Mouse (Mus musculus) right cerebral cortex, adult 2 months (tissue): Measurements from ENCODE around the gene Sept14.
"Not testable (repeated sequence)": the region's sequence is repeated elsewhere in the genome, so short reads cannot be mapped to it uniquely, and the experiment has no call there.

ENCODE experiments used
- DNase-seq, 2 experiments: peaks; one replicate each; pipeline ENCODE4 v3.0.0; 2021 to 2022; ENCODE audit warnings: low spot score in 2 of 2

Gene Sept14

GRCm38 (mm10) chr5:129708412-129708811 is at the start of gene Sept14:
Gene Sept14, minus strand, starts transcription at chr5:129708512.
- no peak for DNase-seq

- no peak for DNase-seq
Observed at GRCm38 (mm10) chr5:129756886-129757285, 48.6 kb upstream of the Sept14 start.

- DNase-seq: no peak
Observed at GRCm38 (mm10) chr5:129744050-129744449, 35.7 kb upstream of the Sept14 start.

GRCm38 (mm10) chr5:129742903-129743488 is 34.7 kb upstream of the Sept14 start:
- DNase-seq: no peak

GRCm38 (mm10) chr5:129740976-129741375 is 32.7 kb upstream of the Sept14 start:
- peak; percentile 32 to 33 for DNase-seq

GRCm38 (mm10) chr5:129731021-129731420 is 22.7 kb upstream of the Sept14 start:
- DNase-seq: no peak

- no peak for DNase-seq
Observed at GRCm38 (mm10) chr5:129730344-129730743, 22.0 kb upstream of the Sept14 start.

DNA sequence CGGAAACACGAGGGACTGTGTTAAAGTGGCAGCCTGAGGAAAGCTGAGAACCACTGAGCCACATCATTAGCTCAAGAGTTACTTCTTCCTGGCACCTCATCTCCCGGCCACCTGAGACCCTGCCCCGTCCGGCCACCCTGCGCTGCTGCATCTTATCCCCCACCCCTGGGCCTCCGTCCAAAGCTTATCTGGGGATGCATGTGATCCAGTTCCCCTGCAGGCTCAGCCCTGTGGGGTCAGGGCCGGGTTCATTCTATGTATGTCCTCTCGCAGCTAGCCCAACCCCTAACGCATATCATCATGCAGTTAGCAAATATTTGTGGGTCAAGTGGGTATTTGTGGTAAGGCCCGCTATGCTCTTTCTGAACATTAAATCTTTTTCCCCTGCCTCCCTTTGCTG is 21.0 kb upstream of the Sept14 start:
- DNase-seq: no peak

GRCm38 (mm10) chr5:129726784-129727183 is 18.5 kb upstream of the Sept14 start:
- DNase-seq: no peak

GRCm38 (mm10) chr5:129725774-129726392 is 17.6 kb upstream of the Sept14 start:
- no peak for DNase-seq

GRCm38 (mm10) chr5:129724834-129725773 is 16.8 kb upstream of the Sept14 start, which contains the start of gene Nipsnap2:
Gene Nipsnap2, plus strand, starts transcription at chr5:129725063.
- DNase-seq: peak; percentile 85 to 93

- no peak for DNase-seq
Observed at GRCm38 (mm10) chr5:129724268-129724667, 16.0 kb upstream of the Sept14 start.

- no peak for DNase-seq
Observed at GRCm38 (mm10) chr5:129720176-129720575, 11.9 kb upstream of the Sept14 start.

GRCm38 (mm10) chr5:129717016-129717415 is 8.7 kb upstream of the Sept14 start:
- no peak for DNase-seq

DNA sequence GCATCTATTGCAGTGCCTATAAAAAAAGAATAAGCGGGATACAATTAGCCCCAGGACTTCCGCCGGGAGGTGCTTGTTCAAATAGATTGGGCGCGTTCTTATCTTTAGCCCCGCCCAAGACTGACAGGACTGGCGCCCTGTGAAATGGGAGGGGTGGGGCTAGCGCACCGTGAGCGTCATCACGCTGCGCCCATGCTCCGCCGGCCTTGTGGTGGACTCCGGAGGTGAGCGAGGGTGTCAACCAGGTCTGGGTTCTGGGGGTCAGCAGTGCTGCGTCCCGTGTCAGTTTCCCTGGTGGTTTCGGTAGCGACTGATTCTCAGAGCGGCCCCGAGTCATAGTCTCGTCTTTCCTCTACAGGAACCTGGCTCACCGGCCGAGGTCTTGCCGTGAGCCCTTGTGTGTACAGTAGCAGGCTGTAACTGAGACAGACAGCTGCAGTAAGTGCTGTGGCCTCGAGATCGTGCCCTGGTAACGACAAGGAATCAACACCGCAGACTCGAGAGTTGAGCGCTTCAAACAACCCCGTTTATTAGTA is 7.1 kb upstream of the Sept14 start, which contains the start of gene Mrps17:
Gene Mrps17 (plus strand): TSS at position 172 of the 536 bp plus-strand sequence.
- DNase-seq: peak; percentile 92 to 95

DNA sequence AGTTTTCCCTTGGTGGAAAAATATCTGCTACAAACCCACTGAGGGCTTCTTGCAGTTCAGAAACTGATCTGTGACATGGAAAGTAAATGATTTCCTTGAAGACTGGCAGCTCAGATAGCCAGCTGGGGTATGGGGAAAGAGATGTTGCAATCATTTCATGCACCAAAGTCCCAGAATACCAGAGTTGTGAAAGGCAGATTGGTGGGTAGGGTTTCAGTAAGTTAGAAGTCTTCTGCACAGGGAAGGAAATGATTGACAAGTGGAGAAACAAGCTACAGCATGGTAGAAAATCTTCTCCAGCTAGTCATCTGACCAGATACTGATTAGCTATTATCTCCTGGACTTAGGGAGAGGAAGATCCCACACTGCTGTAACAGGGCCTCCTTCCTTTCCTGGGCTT is 4.9 kb downstream of the Sept14 start:
- DNase-seq: no peak

DNA sequence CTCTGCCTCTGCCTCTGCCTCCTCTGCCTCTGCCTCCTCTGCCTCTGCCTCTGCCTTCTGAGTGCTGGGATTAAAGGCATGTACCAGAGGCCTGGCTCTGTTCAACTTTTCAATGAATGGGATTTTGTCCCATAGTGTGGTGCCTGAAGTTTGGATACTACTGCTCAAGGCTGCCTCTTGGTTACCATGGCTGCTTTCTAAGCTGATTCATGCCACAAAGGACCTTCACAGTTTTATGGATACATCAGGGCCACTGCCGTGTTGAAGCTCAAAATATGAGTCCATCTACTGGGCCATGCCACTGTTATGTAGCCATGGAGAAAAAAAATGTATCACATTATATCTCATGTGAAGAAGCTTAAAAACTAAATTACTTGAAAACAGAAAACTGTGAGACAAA is 6.6 kb downstream of the Sept14 start:
- DNase-seq: no peak

GRCm38 (mm10) chr5:129700506-129700905 is 7.8 kb downstream of the Sept14 start:
- DNase-seq: no peak

DNA sequence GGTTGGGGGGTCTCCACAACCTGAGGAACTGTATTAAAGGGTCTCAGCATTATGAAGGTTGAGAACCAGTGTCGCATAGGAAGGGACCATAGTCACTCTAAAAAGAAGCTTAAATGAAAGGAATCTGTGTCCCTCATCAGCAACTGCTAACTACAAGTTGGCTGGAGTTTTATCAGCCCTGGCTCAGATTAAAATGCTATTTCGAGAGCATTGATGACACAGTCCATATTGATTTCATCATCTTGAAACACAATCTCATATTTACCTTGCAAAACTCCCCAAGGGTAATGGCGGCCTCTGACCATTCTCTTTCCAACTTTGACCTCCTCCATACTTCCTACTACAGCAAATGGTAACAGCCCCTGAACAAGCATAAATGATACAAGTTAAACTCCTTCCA is 17.8 kb downstream of the Sept14 start:
- DNase-seq: no peak

DNA sequence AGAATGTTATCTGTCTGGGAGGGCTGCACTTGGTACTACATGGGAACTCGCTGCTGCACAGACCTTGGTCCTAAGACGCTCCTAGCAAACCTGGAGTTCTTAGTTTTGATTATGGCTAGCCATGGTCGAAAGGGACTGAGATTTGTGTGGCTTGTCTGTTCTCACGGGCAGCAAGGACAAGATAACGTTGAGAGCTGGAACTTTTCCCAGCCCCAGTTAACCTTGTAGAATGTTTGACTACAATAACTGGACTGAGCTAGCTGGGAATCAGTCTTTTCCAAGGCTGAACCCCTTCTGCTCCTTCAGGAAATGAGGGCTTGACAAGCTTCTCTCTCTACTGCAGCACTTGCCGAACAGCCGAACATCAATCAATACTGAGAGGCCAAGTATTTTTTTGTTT is 20.7 kb downstream of the Sept14 start:
- DNase-seq: no peak

DNA sequence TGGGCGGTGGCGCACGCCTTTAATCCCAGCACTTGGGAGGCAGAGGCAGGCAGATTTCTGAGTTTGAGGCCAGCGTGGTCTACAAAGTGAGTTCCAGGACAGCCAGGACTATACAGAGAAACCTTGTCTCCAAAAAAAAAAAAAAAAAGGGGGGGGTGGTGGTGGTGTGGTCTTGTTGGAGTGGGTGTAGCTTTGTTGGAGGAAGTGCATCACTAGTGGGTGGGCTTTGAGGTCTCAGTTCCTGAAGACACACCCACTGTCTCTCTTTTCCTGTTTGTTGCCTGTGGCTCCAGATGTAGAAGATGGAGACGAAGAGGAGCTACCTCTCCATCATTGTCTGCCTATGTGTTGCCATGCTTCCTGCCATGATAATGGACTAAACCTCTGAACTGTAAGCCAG is 23.2 kb downstream of the Sept14 start:
- not testable (repeated sequence) for DNase-seq

DNA sequence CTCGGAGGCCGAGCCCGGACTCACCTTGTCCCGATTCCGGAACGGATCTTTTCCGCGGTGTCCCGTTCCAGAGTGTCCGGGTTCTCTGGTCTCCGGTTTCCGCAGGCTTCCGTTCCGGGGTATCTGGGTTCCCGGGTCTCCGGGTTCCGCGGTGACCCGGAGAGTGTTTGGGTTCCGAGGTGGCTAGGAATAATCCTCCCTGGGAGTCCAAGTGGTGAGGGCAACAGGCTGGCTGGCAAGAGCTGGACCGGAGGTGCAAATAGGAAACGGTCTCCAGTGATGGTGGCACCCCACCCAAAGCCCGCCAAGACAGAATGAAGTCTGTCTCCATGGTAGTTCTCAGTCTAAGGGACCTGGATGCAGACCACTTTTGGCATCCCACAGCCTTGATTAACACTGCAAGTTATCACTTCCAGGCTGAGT is 38.3 kb downstream of the Sept14 start, which contains the start of gene Zfp11:
Gene Zfp11 (minus strand): TSS at position 64 of the 423 bp plus-strand sequence.
- DNase-seq: peak; percentile 80 to 84
